Mouse (Mus musculus) layer of hippocampus, postnatal 10 days (tissue): ENCODE results near the gene Reln. TPM values are rescaled to one million over a fixed set of nuclear protein-coding genes. Genes with fewer than 3 reads are reported as not detected.

ENCODE experiments used
- DNase-seq, 2 experiments: peaks; one replicate each; pipeline ENCODE4 v3.0.0; 2021; ENCODE audit warnings: low spot score in 2 of 2
- total RNA-seq, 2 experiments: library from RNA; stranded (reverse); gene quantifications; 2 replicates each; pipeline ENCODE4 v1.2.3; 2021

Reln gene
- total RNA-seq, 2 experiments from 2014 or later: 112 to 124 TPM

DNA sequence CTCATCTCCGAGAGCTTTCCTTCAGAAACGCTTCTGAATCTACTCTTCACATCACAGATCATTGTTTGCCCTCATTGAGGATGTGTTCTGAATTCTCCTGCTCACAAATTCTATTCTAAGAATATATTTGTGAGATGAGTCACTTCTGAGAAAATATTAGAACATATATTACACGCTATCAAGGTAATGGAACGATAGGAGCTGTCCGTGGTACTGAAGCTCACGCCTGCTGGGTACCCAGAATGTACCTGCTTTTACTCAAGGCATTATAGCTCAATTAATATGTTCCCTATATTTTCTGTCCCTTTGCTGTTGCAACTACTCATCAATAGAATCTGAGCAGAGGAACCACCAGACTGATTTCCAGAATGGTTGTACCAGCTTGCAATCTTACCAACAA lies 107.7 kb downstream of the Reln start:
- no peak for DNase-seq

DNA sequence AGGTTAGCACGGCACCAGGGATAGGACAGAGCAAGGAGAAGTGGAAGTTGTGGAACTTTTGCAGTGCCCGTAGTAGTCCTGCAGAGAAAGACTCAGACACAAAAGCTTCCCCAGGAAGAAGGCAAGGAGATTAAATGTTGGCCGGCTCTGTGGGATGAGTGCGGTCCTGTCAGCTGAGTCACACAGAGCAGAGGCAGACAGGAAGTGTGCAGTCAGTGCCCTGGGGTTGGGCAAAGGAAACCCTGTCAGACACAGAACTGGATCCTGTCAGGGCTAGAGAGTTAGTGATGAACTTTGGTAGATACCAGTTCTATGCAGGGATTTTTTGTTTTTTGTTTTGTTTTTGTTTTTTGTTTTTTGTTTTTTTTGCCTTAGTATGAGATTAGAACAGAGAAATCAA lies 120.0 kb downstream of the Reln start:
- DNase-seq: no peak

DNA sequence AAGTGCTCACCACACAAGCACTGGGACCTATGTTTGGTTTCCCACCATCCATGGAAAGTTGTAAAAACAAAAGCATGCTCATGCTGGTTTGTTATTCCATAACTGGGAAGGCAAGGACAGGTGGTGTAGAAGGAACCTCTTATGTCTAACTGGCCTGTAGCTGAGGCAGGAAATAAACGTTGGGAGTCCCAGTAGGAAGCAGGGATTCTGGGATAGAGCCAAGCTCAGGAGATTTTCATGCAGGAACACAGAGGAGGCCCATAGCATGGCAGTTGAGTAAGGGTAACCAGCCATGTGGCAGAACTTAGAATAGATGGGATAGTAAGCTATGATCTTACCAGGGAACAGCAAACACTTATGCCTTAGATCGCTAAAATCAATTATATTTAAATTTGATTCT lies 120.6 kb downstream of the Reln start:
- no peak for DNase-seq

DNA sequence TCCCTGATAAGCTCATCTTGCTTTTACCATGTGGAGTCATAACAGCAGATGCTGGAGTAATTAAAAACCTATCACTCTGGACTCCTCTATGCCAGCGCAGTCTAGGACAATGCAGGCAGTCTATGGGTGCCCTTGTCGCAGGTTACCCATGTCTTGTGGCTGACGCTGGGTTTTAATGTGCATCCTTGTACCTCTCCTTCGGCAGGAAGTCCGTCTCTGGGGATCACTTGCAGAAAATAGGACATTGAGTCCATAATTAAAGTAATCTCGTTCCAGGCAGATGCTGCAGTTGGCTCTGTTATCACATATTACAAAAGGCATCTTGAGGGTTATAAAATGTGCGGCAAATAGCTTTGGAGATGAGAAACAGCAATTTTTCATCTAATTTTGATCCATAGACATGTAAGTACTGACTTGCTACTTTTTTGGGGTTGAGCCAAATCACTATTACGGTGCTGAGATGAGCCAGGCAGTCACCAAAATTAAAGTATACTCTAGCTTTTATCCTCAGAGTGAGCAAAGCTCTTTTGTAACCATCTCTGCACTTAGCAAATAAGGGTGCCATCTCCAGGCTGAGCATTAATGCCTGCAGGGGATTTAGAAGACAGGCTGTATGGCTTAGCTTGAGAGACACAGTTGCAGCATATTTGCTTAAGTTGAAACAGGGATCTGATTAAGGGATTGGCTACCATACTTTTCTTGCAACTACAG lies 136.0 kb downstream of the Reln start:
- no peak for DNase-seq

DNA sequence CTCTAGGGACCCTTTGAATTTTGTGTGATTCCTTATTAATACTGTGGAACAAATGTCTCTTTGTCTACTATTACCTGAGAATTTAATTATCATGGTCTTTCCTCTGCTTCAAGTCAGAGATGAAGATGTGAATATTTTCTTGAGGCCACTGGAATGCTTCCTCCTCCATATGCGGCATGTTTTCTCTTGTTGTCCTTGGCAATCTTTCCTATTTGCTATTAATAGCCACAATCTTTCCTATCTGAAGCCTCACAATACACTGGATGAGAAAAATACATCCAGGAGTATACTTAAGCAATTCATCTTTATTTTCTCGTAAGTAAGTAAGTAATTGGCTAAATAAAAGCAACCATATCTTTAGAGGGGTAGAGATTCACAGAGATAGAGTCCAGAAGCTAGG lies 146.6 kb downstream of the Reln start:
- no peak for DNase-seq

DNA sequence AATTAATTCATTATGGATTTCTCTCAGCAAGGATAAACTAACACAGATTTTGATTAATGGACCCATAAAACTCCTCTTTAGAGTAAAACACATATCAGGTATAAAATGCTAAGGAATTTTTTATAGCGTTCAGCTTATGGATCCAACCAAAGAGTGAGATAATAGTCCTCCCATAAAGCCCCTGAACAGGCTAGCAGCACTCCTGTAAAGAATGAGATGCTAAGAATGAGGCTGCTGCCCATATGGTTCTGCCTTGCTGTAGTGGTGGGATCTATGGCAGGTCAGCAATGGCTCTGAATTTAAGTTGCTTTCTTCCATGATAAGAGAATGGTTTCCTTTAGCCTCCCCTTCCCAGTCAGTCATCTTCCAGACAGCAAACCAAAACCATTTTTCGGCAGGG lies 147.6 kb downstream of the Reln start:
- DNase-seq: no peak

GRCm38 (mm10) chr5:22196476-22196875 lies 148.0 kb downstream of the Reln start:
- DNase-seq: no peak

DNA sequence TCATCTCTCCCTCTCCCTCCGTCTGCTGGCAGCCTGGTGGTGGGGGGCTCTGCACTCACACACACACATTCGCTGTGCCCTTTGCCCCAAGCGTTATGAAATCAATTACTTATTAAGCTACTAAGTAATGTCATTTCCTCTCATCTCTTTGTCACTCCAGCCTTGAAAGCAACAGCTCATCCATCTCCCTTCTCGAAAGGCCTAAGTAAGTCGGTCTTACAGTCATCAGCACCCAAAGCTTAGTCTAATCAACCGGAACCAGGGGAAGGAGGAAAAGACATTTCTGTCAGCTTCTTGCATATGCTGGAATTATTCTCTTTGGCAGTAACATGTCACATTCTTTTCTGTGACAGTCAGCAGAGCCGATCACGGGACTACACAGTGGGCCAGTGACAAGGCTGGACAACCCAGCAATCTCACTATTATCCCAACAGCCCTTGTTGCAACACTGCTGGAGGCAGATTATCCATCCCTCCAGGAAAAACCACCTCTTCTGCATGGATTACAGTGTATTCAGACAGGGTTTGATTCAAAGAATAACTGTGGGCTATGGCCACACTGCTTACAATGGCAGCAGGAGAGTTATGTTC lies 149.1 kb downstream of the Reln start:
- DNase-seq: no peak

DNA sequence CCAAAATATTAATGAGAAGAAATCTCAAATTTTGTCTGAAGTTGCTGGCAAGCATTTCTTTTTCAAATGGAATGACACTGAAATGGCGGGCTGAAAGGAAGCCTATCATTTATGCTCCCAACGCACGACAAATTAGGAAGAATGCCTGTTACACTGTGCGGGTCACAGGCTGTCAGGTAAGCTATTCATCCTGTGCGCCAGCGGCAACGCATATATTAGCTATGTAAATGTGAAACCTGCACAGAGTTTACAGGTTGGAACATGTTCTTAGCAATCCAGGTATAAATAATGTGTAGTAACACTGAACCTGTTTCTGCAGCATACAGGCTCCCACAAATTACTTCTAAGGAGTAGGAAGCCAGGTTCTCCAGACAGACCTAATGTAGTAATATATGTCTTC lies 152.7 kb downstream of the Reln start:
- no peak for DNase-seq

DNA sequence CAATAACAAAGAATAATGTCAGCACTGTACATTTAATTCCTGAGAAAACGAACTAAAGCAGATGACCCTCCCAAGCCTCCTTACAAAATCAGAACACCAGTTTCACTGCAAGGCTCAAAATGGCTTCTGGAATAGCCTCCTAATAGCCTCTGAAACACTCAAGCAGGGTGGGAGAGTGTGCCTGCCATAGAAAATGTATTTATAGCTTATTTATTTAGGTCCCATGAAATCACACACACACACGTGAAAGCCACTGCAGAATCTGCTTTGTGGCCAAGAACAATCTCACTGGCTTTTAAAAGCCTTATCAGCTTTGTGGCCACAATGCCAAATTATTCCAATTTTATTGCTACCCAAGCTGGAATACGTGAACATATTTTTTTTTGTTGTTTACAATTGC lies 154.2 kb downstream of the Reln start:
- DNase-seq: no peak

DNA sequence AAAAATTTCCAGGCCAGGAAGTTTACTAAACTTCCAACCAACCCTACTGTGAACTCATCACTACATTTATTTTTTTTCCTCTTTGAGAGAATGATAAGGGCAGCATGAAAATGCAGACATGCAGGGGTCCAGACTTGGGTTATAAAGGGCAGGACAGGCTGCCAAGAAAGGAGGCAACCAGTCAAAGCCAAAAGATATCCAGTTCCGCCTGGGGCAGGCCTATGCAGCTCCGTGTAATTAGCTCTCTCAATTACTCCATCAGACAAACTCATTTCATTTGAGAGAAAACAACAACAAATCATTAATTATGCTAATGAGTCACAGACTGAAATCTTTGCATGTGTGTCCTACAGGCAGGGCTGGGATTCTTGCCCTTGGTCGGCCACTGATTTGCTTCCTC lies 156.9 kb downstream of the Reln start:
- no peak for DNase-seq

DNA sequence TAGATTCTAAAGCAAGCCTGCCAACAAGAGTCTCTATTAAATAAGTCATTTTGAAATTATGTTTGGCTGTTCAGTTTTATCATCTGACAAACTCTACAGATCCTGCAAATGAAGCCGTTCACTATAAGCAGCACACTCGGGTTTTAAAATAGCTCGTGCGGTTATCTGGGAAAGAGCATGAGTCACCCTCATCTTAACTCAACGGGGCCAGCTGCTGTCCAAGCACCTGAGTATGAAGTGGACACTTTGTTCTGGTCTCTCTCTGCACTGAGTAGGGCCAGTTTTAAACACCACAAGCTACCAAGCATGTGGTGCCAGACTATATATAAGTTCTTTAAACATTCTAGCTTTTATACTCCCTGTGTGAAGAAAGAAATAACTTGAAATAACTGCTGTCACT lies 168.0 kb downstream of the Reln start:
- DNase-seq: no peak

GRCm38 (mm10) chr5:22171336-22171735 lies 173.2 kb downstream of the Reln start:
- no peak for DNase-seq

DNA sequence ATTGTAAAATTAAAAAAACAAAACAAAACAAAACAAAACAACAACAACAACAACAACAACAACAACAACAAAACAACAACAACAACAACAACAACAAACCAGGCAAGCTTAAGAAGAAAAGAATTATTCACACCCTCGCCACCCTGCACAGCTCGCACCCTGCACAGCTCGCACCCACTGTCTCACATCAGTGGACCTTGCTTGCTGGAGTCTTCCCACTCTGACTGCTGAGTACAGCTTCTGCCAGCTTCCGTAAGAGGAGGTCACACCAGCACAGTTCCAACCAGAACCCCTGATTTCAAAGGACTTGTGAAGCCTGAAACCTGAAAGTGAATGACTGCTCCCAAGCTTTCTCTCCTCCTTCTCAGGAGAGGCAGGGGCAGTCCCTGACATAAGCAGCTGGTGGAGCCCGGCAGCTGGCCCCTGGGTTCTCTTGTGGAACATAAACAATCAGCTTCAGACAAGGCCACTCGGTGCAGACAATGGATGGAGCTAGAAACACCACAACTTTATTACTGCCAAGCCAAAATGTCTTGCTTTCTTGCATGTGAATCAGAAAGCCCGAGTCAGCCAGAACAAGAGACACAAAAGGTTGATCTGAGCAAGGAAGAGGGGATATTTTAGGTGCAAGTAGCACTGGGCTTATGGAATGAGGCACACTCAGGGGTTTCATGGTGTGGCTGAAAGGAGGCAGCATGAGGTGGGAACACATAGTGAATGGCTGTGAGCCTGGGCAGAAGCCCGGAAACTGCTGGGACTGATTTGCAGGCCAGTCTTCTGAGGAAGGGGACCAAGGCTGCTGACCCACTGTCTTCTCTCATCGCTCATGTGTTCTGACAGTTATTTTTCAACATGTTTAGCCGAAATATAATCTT lies 180.2 kb downstream of the Reln start:
- DNase-seq: no peak

DNA sequence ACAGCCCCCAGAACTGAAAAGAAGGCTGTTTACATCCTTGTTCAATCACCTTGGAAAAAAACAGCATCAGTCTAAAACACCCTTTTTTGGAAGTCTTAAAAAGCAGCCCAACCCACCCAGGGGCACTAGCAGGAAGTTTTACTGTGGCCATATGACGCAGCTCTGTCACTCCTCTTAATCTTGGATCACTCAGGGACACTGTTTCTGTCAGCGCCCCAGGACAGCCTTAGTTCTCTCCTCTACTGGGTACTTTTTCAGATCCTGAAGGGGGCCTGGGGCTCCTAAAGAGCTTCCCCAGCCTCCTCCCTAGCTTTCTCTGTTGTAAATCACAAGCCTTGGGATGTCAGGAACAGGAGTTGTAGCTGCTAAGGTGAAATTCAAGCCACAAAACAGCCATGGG lies 183.6 kb downstream of the Reln start:
- no peak for DNase-seq

DNA sequence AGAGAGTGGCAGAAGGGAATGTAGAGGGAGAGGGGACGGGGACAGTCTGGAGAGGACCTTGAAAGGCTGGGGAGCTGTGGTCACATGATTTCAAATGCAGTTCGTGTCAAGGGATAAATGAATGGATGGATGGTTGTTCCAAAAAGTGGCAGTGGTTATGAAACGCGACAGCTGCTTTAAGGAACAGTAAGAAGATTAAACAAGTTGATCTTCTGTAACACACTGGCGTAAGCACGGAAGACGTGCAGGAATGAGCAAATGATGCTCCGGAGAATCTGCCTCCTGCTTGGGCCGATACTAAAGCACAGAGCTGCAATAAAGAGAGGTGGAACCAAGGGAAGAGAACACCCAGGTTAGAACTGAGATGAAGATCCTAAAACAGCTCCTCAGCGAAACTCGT lies 185.7 kb downstream of the Reln start:
- DNase-seq: no peak

DNA sequence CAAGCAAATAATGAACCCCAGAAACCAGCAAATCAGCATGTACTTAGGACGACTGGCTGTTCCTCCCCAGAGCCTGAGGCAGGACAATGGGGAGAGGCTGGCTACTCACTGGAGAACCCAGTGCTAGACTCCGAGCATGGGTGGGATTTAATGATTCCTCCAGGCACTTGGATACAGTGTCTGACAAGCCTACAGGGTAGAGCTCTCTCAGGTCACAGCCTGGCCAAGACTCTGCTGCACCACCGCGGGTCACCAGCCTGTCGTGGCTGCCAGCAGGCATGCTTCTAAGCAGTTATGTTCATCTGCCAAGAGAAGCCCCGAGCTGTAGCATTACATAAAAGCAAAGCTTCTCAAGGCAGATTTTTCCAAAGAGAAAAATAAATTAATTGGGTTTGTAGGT lies 190.9 kb downstream of the Reln start:
- no peak for DNase-seq

- DNase-seq: no peak
Observed at GRCm38 (mm10) chr5:22141821-22142220, 202.7 kb downstream of the Reln start.

GRCm38 (mm10) chr5:22139015-22139414 lies 205.5 kb downstream of the Reln start:
- no peak for DNase-seq

DNA sequence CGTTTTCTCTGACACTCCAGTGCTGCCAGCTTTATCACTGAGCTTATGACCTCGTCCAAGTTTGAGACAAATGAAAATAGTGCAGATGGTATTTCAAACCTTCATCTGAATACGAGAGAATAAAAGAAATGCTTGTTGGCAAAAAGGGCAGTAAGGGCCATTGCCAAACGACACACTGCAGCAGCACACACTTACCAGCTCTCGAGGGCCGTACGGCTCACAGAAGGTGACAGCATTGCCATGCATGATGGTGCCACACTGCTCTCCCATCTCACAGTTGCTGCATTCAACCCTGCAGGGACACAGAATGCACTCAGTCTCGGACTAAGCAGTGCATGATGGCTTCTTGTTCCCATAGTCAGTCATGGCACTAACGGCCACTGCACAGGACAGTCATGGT lies 210.1 kb downstream of the Reln start:
- DNase-seq: no peak

- DNase-seq: no peak
Observed at GRCm38 (mm10) chr5:22131730-22132522, 212.6 kb downstream of the Reln start.

GRCm38 (mm10) chr5:22127583-22127982 lies 216.9 kb downstream of the Reln start:
- DNase-seq: no peak
